Mouse (Mus musculus): ENCODE data around the gene Gm6993. TPM values are rescaled to one million over a fixed set of nuclear protein-coding genes. Genes with fewer than 3 reads are reported as not detected.

Gm6993 gene
- polyA plus RNA-seq, 1 experiment from 2014 or later: not detected

DNA sequence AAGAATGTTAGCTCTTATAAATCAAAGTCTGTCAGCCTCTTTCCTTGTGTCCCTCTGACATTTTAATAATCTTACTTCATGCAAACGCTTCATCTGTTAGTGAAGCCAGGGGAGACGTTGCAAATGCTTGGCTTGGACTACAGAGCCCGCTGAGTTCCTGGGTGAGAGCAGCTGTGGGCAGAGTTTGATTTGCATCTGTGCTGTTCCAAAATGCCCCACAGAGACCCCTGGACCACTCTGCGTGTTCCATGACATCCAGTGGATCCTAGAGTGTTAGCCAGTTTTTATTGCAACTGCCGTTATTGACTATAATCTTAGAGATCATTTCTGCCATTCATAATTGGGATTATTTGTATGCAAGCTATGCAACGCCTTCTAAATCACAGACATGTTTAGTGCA, 31.8 kb upstream of the Gm6993 start:
- H3K9ac ChIP-seq (replicated peaks): no peak overlapping the region
- no peak for ATAC-seq
- 68% methylated on average over 6 of the region's 6 CpGs for WGBS (ENCODE audit: insufficient replicate concordance)
- H3K36me3 ChIP-seq (replicated peaks; ENCODE audit: insufficient read depth, low read length): no peaks in the 10 kb centered on the region
- no peak for TF ChIP-seq EP300 (IDR thresholded peaks at IDR 0.05; ENCODE audit: low read depth)
- no peak for TF ChIP-seq CTCF (IDR thresholded peaks at IDR 0.05; ENCODE audit: low read depth)
- H3K4me3 ChIP-seq (ENCODE audit: low read depth, low read length): no peak overlapping the region
- no peak overlapping the region for H3K4me2 ChIP-seq (ENCODE audit: low read depth, low read length)
- H3K4me1 ChIP-seq (ENCODE audit: insufficient read depth): no peaks in the 10 kb centered on the region
- no peaks in the 10 kb centered on the region for H3K9me3 ChIP-seq (ENCODE audit: low read length)
- DNase-seq: no peak
- H3K27me3 ChIP-seq (ENCODE audit: insufficient read depth, low read length): no peaks in the 10 kb centered on the region
- no peak overlapping the region for H3K27ac ChIP-seq (ENCODE audit: low read depth)

DNA sequence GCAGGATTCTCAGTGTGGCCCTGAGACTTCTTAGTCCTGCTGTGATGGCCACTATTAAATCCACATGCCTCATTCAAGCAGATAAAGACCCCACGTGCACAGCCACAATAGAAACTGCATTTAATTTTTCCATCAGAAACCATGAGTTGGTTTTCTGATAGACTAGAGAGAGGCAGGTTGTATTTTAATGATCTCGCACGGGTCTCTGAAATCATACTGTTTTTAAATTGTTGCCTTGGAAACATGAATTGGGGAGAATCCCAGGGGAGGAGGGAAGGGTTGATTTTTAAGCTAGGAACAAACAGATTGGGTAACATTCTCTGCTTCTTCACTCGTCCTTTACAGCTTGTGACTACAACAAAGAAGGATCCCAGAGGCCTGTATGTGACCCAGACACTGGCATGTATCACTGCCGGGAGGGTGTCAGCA, 31.2 kb upstream of the Gm6993 start:
- no peak overlapping the region for H3K4me2 ChIP-seq (ENCODE audit: low read depth, low read length)
- H3K27ac ChIP-seq (ENCODE audit: low read depth): no peak overlapping the region
- no peak overlapping the region for H3K4me3 ChIP-seq (ENCODE audit: low read depth, low read length)
- 54% methylated on average over 5 of the region's 5 CpGs for WGBS (ENCODE audit: insufficient replicate concordance)
- no peaks in the 10 kb centered on the region for H3K27me3 ChIP-seq (ENCODE audit: insufficient read depth, low read length)
- DNase-seq (no peak), ATAC-seq (no peak)
- H3K4me1 ChIP-seq (ENCODE audit: insufficient read depth): no peaks in the 10 kb centered on the region
- H3K36me3 ChIP-seq (replicated peaks; ENCODE audit: insufficient read depth, low read length): no peaks in the 10 kb centered on the region
- no peak overlapping the region for H3K9ac ChIP-seq (replicated peaks)
- TF ChIP-seq CTCF (IDR thresholded peaks at IDR 0.05; ENCODE audit: low read depth) (no peak), EP300 (IDR thresholded peaks at IDR 0.05; ENCODE audit: low read depth) (no peak)
- no peaks in the 10 kb centered on the region for H3K9me3 ChIP-seq (ENCODE audit: low read length)

DNA sequence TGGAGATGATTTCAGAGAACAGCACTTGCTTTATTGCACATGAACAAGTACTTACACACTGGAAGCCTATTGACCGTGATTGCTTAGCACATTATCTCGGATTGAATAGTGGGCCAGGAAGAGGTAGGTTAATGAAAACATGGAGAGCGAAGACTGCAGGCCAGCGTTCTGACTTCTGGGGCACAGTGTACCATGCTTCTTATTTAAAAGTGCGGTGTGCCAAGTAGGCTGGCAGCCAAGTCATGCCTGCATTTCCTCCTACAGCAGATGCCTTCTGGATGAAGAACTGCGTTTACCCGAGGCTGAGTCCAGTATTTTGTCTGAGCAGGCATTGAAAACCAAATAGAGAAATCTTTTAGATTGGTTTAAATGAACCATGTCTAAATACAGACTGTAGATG, 27.0 kb upstream of the Gm6993 start:
- no peak for DNase-seq
- TF ChIP-seq EP300 (IDR thresholded peaks at IDR 0.05; ENCODE audit: low read depth): no peak
- no peak for TF ChIP-seq CTCF (IDR thresholded peaks at IDR 0.05; ENCODE audit: low read depth)
- Histone ChIP-seq H3K4me3 (ENCODE audit: low read depth, low read length) (no peak overlapping the region), H3K27me3 (ENCODE audit: insufficient read depth, low read length) (no peaks in the 10 kb centered on the region), H3K9me3 (ENCODE audit: low read length) (no peaks in the 10 kb centered on the region), H3K4me2 (ENCODE audit: low read depth, low read length) (no peak overlapping the region), H3K4me1 (ENCODE audit: insufficient read depth) (no peaks in the 10 kb centered on the region), H3K36me3 (replicated peaks; ENCODE audit: insufficient read depth, low read length) (no peaks in the 10 kb centered on the region), H3K27ac (ENCODE audit: low read depth) (no peak overlapping the region), H3K9ac (replicated peaks) (no peak overlapping the region)
- ATAC-seq: no peak
- WGBS (ENCODE audit: insufficient replicate concordance): 79% methylated on average over 7 of the region's 7 CpGs

- TF ChIP-seq CTCF (IDR thresholded peaks at IDR 0.05; ENCODE audit: low read depth) (no peak), EP300 (IDR thresholded peaks at IDR 0.05; ENCODE audit: low read depth) (no peak)
- H3K9me3 ChIP-seq (ENCODE audit: low read length): no peaks in the 10 kb centered on the region
- no peak overlapping the region for H3K4me2 ChIP-seq (ENCODE audit: low read depth, low read length)
- no peak for ATAC-seq
- no peak overlapping the region for H3K4me3 ChIP-seq (ENCODE audit: low read depth, low read length)
- no peaks in the 10 kb centered on the region for H3K27me3 ChIP-seq (ENCODE audit: insufficient read depth, low read length)
- DNase-seq: no peak
- H3K36me3 ChIP-seq (replicated peaks; ENCODE audit: insufficient read depth, low read length): no peaks in the 10 kb centered on the region
- no peak overlapping the region for H3K9ac ChIP-seq (replicated peaks)
- H3K27ac ChIP-seq (ENCODE audit: low read depth): no peak overlapping the region
- H3K4me1 ChIP-seq (ENCODE audit: insufficient read depth): no peaks in the 10 kb centered on the region
- 78% methylated on average over 6 of the region's 6 CpGs for WGBS (ENCODE audit: insufficient replicate concordance)
These were observed 25.6 kb upstream of the Gm6993 start for GRCm38 (mm10) chr12:31215003-31215402.

DNA sequence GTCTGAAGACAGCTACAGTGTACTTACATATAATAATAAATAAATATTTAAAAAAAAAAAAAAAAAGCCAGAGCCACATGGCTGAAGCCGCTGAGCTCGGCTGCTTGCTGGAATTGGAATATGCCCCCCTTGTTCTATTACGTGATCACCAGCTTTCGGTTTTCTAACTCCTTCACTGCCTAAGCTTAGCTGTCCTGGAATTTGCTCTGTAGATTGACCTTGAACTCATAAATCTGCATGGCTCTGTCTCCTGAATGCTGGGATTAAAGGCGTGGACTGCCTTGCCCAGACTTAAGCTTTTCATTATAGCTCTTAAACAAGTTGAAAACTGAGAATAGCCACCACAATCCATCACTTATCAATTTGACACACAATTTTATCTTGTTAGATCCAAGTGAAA, 23.3 kb upstream of the Gm6993 start:
- WGBS (ENCODE audit: insufficient replicate concordance): 82% methylated on average over 5 of the region's 5 CpGs
- Histone ChIP-seq H3K9ac (replicated peaks) (no peak overlapping the region), H3K4me2 (ENCODE audit: low read depth, low read length) (no peak overlapping the region), H3K27ac (ENCODE audit: low read depth) (no peak overlapping the region), H3K36me3 (replicated peaks; ENCODE audit: insufficient read depth, low read length) (no peaks in the 10 kb centered on the region), H3K4me3 (ENCODE audit: low read depth, low read length) (no peak overlapping the region), H3K9me3 (ENCODE audit: low read length) (no peaks in the 10 kb centered on the region), H3K4me1 (ENCODE audit: insufficient read depth) (no peaks in the 10 kb centered on the region), H3K27me3 (ENCODE audit: insufficient read depth, low read length) (no peaks in the 10 kb centered on the region)
- ATAC-seq: no peak
- no peak for DNase-seq
- no peak for TF ChIP-seq CTCF (IDR thresholded peaks at IDR 0.05; ENCODE audit: low read depth)
- TF ChIP-seq EP300 (IDR thresholded peaks at IDR 0.05; ENCODE audit: low read depth): no peak

GRCm38 (mm10) chr12:31218774-31219173, 21.8 kb upstream of the Gm6993 start:
- Histone ChIP-seq H3K4me2 (ENCODE audit: low read depth, low read length) (no peak overlapping the region), H3K4me3 (ENCODE audit: low read depth, low read length) (no peak overlapping the region), H3K27me3 (ENCODE audit: insufficient read depth, low read length) (no peaks in the 10 kb centered on the region), H3K27ac (ENCODE audit: low read depth) (no peak overlapping the region), H3K9ac (replicated peaks) (no peak overlapping the region), H3K4me1 (ENCODE audit: insufficient read depth) (no peaks in the 10 kb centered on the region), H3K36me3 (replicated peaks; ENCODE audit: insufficient read depth, low read length) (no peaks in the 10 kb centered on the region), H3K9me3 (ENCODE audit: low read length) (no peaks in the 10 kb centered on the region)
- ATAC-seq: no peak
- TF ChIP-seq CTCF (IDR thresholded peaks at IDR 0.05; ENCODE audit: low read depth): no peak
- no peak for TF ChIP-seq EP300 (IDR thresholded peaks at IDR 0.05; ENCODE audit: low read depth)
- 52% methylated on average over 3 of the region's 3 CpGs for WGBS (ENCODE audit: insufficient replicate concordance)
- no peak for DNase-seq

DNA sequence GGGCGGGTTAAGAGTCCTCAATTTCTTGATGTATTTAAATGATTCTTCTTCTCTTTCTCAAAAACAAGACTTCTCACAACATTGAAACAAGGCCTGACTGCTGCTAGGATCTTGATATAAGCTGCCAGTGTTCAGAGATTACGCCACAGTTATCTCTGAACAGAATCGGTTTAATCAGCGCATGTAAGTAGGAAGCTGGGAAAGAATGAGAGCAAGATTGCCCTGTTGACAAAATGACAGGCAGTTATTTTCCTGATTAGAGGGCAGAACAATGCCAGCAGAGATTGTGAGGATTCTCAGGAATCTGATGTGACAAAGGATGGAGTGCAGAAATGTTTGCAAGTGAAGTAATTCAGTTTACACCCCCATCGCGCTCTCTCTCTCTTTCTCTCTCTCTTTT, 19.0 kb upstream of the Gm6993 start:
- Histone ChIP-seq H3K9me3 (ENCODE audit: low read length) (no peaks in the 10 kb centered on the region), H3K27me3 (ENCODE audit: insufficient read depth, low read length) (no peaks in the 10 kb centered on the region), H3K9ac (replicated peaks) (no peak overlapping the region), H3K4me3 (ENCODE audit: low read depth, low read length) (no peak overlapping the region), H3K36me3 (replicated peaks; ENCODE audit: insufficient read depth, low read length) (no peaks in the 10 kb centered on the region), H3K27ac (ENCODE audit: low read depth) (no peak overlapping the region), H3K4me1 (ENCODE audit: insufficient read depth) (no peaks in the 10 kb centered on the region), H3K4me2 (ENCODE audit: low read depth, low read length) (no peak overlapping the region)
- TF ChIP-seq CTCF (IDR thresholded peaks at IDR 0.05; ENCODE audit: low read depth) (no peak), EP300 (IDR thresholded peaks at IDR 0.05; ENCODE audit: low read depth) (no peak)
- ATAC-seq (no peak), DNase-seq (no peak)
- WGBS (ENCODE audit: insufficient replicate concordance): 63% methylated on average over 6 of the region's 6 CpGs

Data from liver, postnatal 0 days (tissue).